Mouse (Mus musculus) kidney, adult 2 months (tissue): ENCODE results near the gene Gbgt1.

ENCODE experiments used
- CTCF ChIP-seq: fragments of 200-500 bp; conservative IDR thresholded peaks from 2 replicates; pipeline ENCODE4 v1.5.1; 2011; ENCODE audit warnings: low read depth, mild to moderate bottlenecking, control low read depth, low read length, moderate library complexity, mixed read lengths; ENCODE audit not compliant: insufficient read depth, insufficient read length
- POLR2A ChIP-seq: fragments of 200-500 bp; IDR thresholded peaks from one replicate; pipeline ENCODE4 v1.6.1; 2011; ENCODE audit warnings: low read depth, low read length, control low read depth

GRCm38 (mm10) chr2:28549157-28549556, 52.5 kb downstream of the Gbgt1 start:
- TF ChIP-seq POLR2A (no peak), CTCF (no peak)
